Mouse (Mus musculus) lung, postnatal 0 days (tissue): ENCODE data around the gene Bmp6.

Source experiments
- CTCF ChIP-seq: IDR thresholded peaks from 2 replicates; pipeline ENCODE4 v1.5.1; 2016; ENCODE audit warnings: antibody characterized with exemption, mild to moderate bottlenecking
- EP300 ChIP-seq: IDR thresholded peaks from 2 replicates; pipeline ENCODE4 v1.6.1; 2016; ENCODE audit warnings: antibody characterized with exemption, mild to moderate bottlenecking, control low read depth

DNA sequence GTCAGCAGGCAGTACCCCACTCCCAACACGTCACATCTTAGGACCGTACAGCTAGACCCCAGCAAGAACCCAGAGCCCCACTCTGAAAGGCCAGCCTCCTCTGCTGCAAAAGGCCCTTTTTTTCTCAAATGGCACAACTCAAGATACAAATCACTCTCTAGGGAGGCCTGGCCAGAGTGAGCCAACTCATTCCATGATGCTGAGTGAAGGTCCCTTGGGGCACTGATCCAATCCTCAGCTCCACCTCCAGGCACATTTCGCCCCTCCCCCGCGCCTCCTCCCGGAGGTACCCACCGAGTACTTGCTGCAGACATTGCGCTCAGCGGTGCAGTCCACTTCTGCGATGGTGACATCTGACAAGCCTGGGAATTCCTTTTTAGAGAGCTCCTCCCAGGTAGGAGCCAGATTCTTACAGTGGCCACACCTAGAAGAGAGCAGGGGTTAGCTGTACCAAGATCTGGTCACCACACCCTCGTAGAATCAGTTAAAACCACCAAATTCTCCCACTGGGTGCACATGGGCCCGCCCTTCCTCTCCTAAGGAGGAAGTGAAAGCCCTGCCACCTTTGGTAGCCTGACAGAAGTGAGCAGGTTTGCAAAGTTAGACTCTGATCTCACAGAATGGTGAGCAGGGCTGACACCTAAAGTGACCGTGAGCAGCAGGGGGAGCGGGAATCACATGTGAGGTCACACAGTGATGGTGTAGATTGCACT lies 158.4 kb downstream of the Bmp6 start:
- no peak for TF ChIP-seq EP300
- no peak for TF ChIP-seq CTCF
